Mouse (Mus musculus): ENCODE results near the gene Zfp239.
"Not testable (repeated sequence)": the region's sequence is repeated elsewhere in the genome, so short reads cannot be mapped to it uniquely, and the experiment has no call there.

Gene Zfp239

DNA sequence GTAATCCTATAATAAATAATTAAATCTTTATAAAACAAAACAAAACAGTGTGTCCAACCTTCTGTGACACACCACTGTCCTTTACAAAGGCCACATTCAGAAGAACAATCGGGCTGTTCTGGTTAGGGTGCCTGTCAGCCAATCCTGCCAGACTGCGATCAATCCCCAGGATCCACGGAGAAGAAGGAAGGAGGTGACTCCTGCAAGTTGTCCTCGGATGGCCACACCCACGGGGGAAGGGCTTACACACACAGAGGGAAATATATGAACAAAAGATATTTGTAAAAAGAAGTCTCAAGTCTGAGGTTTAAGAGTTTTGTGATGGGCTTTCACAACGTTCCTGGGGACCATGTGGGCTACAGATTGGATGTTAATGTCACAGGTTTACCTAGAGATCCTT, at the start of gene Zfp239:
Gene Zfp239 (plus strand): TSS at position 253 of the 400 bp plus-strand sequence.
- no peak for DNase-seq (ENCODE audit: low read depth, low spot score)

DNA sequence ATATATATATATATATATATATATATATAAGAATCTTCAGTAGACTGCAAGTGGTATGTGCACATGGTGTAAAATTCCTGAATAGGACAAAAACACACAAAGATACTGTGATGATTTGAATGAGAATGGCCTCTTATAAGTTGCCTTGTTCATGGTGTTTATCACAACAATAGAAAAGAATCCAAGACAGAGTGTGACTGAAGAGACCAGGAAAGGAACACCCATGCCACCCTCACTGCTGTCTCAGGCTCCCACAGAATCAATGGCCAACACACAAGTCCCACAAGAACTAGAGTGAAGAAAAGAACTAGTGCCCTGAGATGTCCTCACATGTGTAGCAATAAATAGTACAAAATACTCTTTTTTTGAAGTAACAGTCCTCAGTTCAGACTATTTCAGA, 47.2 kb upstream of the Zfp239 start:
- DNase-seq (ENCODE audit: low read depth, low spot score) = no peak

DNA sequence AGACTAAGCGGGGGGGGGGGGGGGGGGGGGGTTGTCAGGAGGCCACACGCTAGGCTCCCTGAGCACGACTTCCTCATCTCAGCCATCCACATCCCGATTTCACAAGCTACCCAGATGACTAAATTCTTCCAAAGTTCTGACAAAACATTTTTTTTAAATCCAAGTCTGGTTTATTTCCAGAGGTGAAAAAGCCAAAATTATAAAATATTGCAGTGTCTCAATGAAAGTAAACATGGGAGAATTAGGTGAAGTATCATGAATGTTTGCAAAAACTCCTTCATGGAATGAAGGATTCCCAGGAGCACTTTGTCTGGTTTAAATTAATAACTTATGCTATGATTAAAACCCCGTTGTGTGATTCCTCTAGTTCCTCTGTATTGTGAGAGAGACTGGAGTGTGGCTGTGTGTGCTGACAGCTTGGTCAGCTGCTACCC, 44.8 kb upstream of the Zfp239 start:
- no peak for DNase-seq (ENCODE audit: low read depth, low spot score)

DNA sequence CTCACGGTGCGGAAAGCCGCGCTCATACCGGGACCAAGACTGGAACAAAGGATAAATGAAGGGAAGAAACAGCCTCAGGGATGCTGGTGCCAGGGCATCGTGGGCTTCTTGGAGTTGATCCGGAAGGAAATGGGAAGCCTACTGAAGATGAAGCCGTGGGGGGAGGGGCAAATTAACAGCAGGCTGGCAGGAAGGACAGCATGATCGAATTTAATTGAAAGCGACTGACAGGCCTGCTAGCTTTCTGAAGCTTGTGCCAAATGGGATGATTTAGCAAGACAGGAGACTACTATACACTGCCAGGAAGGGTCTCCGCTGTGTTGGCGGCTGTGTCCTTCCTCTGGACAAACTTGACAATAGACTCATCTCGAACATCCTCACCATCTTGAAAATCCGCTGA, 41.6 kb upstream of the Zfp239 start:
- no peak for DNase-seq (ENCODE audit: low read depth, low spot score)

DNA sequence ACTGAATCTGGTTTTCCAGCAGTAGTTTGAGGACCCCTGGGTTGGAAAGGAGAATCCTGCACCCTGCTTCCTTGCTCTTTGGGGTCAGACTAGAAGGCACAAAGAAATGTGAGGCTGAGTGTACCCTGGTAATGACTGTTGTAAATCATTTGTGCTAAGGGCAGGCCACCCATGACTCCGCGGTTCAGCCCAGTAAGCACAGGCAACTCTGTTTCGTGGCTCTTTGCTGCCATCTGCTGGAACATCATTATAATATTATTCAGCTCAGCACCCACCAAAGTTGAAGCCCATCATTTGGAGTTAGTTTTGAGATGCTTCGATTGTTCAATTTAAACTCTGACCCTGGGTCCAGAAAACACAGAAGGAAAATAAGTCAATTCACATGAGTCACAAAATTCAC, 36.5 kb upstream of the Zfp239 start:
- DNase-seq (ENCODE audit: low read depth, low spot score) = no peak

DNA sequence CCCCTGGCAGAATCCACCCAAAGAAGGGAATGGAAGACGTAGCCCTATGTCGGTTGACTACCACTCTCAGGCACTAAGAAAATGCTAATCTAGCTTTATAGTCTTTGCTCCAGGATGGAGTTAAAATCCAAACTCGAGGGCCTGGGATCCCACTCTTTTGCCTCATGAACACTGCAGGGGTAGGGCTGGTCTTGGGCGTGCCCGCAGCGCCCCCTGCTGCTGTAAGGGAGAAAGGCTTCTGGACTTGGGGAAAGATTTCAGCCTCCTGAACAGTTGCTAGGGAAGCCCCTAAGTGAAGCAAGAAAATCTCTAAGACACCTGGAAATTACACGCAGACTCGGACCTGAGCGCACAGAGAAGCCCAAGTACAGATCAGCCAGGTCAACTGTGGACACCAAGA, 33.6 kb upstream of the Zfp239 start:
- DNase-seq (ENCODE audit: low read depth, low spot score) = no peak

DNA sequence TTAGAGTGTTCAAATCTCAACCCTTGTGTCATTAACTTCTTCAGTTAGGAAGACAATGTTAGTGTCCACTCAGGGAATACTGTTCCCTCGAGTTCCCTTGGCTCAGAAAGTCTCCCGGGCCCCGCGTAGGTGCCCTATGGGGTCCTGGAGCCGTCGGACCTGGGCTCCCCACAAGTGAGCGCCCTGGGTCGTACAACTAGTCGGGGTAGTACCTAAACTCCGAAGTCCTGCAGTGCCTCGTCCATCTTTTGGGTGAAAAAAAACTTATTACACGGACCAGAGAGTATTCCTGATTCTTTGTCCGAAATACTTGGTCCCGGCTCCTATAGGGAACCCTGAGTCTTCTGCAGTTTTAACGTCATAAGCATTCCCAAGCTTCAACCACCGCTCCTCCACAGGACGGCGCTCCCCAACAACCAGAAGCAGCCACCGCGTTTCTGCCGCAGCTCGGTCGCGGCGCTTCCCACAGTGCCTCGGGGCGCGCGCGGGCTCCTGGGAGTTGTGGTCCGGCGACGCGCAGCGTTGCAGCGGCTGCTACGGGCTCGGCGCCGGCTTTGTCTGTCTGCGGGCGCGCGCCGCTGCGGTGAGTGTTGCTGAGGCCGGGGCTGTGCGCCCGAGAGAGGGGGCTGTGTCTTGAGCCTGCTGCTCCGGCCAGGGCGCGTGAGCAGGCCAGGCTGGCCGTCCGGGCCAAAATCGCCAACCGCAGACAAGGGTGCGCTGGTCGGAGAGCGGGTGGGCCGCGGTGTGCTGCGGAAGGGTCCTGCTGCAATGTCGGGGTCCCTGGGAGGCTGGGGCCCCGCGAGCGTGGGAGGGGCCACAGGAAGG, 21.0 kb upstream of the Zfp239 start, which contains the start of gene Zfp637:
Gene Zfp637 (plus strand): TSS at position 495 of the 825 bp plus-strand sequence.
- peak; percentile 90 for DNase-seq (ENCODE audit: low read depth, low spot score)

DNA sequence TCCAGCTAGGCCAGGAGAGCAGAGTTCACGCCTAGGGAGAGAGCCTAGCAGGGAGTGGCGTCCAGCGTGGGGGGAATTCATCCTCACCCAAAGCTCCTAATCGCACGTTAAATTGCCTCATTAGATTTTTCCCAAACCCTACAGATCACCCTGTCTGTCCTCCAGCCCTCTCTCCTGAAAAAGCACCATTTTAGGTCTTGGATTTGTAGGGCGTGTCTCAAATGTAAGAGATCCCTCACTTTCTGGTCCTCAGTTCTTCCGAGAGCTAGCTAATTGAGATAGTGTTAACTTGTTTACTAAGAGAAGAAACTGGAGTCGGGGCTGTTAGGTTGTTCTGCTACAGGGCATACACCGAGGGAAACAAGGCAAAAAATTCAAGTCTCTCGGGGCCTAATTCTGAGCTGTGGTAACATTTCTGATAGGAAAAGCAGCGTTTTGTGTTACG, 20.4 kb upstream of the Zfp239 start:
- DNase-seq (ENCODE audit: low read depth, low spot score) = no peak

DNA sequence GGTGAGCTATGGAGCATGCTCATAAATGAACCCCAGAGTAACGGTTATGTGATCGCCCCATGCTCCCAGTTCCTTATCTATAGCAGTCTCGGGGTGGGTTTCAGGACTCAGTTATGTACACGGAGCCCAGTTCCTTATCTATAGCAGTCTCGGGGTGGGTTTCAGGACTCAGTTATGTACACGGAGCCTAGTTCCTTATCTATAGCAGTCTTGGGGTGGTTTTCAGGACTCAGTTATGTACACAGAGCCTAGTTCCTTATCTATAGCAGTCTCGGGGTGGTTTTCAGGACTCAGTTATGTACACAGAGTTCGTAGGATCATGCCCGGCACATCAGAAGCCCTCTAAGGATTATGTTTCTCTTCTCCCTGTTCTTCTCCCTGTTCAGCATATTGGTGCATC, 17.3 kb upstream of the Zfp239 start:
- no peak for DNase-seq (ENCODE audit: low read depth, low spot score)

DNA sequence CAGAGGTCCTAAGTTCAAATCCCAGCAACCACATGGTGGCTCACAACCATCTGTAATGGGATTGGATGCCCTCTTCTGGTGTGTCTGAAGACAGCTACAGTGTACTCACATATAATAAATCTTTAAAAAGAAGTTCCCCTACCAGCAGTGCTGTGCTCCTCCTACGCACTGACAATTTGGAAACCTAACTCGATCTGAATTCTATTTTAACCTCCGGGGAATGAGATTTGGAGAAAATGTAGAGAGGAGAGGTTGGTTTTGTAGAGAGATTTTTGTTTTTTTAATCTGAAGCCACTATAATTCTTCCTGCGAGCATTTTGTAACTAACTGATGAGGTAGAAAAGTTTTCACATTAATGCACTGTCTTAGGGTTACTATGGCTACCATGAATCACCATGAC, 15.2 kb upstream of the Zfp239 start:
- peak; percentile 82 for DNase-seq (ENCODE audit: low read depth, low spot score)

DNA sequence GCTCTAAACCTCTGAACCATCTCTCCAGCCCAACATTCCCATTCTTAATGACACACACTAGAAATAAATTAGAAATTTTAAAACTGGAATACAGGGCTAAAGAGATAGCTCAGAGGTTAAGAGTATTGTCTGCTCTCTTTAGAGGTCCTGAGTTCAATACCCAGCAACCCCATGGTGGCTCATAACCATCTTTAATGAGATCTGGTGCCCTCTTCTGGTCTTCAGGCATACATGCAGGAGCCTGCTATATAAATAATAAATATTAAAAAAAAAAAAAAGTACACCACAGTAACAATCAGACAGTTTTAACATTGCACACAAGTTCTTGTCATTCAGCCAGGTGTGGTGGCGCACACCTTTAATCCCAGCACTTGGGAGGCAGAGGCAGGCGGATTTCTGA, 14.1 kb upstream of the Zfp239 start:
- DNase-seq (ENCODE audit: low read depth, low spot score) = no peak

DNA sequence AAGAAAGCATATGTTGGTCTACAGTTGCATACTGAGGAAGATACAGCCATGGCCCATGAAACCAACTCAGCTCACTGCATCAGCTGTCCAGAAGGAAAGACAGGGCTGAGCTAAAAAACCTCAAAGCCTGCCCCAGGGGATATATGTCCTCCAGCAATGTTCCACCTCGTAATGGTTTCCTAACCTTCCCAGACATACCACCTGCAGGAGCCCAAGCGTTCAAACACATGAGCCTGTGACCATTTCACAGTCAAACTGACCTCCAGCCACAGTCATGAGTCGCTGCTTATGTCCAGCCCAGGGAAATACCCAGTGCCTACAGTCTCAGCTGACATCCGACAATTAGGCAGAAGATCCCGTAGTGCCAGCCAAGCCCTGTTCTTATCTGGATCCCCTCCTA, 13.3 kb upstream of the Zfp239 start:
- no peak for DNase-seq (ENCODE audit: low read depth, low spot score)

DNA sequence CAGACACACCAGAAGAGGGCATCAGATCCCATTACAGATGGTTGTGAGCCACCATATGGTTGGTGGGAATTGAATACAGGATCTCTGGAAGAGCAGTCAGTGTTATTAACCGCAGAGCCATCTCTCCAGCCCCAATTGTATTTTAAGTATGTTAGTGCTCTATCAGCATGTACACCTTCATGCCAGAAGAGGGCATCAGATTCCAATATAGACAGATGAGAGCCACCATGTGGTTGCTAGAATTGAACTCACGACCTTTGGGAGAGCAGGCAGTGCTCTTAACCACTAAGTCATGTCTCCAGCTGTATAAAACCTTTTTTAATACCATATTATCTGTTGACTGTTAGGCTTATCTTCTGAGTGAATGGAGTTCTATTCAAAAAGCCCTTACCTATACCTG, 10.2 kb upstream of the Zfp239 start:
- no peak for DNase-seq (ENCODE audit: low read depth, low spot score)

DNA sequence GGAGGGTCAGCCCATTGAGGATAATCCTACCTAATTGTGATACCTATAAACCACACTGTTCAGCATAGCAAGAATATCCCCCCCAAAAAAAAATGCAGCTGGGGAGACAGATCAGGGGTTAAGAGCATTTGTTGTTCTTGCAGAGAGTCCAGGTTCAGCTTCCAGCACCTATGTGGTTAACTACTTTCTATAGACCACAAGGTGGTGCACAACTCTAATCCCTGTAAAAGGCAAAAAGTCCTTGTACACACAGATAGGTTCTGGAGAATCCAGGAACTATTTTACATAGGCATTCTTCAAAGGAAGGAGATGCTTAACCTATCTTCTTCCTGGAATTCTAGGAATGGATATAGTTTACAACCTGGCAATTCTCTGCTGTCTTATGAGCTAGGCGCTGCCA, 3.9 kb upstream of the Zfp239 start:
- no peak for DNase-seq (ENCODE audit: low read depth, low spot score)

DNA sequence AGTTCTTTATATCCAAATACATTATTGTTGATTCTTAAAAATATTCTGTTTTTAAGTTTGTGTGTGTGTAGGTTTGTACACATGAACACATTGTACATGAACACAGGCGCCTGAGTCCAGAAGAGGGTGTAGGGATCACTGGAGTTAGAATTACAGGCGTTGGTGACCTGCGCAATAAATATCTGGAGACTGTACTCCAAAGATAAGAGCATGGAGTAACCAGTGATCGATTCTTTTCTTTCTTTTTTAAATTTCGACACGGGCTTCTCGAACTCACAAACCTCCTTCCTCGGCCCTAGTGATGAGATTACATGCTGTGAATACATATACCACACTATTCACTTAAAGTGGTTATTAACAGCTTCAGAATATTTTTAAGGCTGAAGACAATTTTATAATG, 565 bp downstream of the Zfp239 start:
- no peak for DNase-seq (ENCODE audit: low read depth, low spot score)

DNA sequence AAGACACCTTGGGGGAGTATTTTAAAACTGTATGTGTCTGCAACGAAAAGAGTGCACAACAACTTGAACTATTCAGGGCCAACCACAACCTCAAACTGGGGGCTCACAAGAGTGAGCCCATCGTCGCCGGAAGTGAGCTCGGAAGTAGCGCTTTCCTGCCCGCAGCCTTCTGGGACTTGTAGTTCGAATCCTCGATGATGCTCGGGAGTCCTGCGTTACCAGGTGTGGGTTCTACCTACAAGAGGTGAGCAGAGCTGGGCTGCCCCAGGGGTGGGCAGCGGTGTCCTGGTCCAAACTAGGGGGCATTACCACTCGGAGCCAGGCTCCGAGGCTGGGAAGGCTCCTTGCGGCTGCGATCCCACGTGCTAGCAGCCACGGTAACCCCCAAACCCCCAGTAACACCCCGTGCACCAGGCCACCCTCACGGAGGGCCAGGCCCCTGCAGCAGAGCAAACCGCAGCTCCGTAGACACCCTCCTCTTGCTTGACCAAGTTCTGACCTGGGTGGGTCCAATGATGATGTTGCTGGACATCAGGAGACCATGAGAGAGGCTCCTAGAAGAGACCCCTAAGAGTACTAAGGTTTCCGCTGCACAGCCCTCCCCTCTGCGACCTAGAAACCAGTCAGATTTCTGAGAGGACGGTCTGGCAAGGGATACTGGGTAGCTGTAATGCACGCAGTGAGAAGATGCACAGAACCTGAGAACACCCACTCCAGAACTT, 1.2 kb downstream of the Zfp239 start:
- peak; percentile 84 for DNase-seq (ENCODE audit: low read depth, low spot score)

DNA sequence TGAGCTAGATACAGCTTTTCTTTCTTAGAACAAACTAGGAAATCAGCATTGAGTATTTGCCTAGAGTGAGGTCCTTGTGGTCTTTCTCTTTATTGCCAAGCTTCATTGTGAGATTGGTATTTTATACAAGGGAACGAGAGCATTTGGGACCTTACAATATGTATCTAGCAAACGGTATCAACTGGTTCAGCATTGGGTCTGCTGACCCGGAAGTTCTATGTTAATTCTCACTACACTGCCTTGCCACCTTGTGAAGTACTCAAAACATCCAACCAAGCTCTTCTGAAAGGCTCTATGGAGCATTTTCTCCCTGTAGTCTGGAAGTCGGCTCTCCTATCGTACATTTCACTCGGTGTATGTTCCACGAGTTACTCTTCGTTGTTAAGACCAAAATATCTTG, 1.9 kb downstream of the Zfp239 start:
- no peak for DNase-seq (ENCODE audit: low read depth, low spot score)

DNA sequence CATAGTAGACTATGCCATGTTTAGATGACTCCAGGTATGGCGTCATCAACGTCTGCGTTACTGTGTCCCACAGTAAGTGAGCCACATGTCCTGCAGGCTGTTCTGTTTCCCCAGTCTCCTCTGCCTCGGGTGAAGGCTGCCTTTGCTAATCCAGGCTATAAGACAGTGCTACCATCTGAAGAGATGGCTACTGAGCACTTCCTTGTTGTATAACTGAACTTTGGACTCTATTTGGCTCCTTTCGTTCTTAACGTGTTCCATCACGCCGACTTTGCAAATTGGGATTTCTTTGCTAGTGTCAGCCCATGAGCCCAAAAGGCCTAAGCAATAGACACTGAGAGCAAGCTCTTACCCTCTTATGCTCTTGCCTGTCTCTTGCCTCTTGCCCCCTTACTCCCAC, 6.3 kb downstream of the Zfp239 start:
- DNase-seq (ENCODE audit: low read depth, low spot score) = no peak

DNA sequence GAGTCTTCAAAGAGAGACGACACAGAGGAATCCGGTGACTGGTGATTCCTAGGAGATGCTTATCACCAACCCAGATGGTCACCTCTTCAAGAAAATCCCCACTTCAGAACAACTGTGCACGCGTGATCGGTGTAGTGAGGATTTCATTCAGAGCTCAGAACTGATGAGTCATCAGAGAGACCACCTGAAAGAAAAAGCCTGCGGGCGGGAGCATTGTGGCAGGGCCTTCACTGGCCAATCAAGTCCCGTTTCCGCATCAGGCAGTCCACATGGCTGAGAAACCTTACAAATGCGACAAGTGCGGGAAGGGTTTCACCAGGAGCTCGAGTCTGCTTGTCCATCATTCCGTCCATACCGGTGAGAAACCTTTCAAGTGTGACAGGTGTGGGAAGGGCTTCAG, 9.1 kb downstream of the Zfp239 start:
- no peak for DNase-seq (ENCODE audit: low read depth, low spot score)

DNA sequence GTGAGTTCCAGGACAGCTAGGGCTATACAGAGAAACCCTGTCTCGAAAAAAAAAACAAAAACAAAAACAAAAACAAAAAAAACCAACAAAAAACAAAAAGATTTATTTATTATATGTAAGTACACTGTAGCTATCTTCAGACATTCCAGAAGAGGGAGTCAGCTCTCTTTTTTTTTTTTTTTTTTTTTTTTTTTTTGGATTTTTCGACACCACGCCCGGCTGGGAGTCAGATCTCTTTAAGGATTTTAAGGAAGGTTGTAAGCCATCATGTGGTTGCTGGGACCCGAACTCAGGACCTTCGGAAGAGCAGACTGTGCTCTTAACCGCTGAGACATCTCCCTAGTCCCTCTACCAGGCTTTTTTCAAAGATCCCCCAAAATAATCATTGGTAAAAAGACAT, 11.6 kb downstream of the Zfp239 start:
- not testable (repeated sequence) for DNase-seq (ENCODE audit: low read depth, low spot score)

DNA sequence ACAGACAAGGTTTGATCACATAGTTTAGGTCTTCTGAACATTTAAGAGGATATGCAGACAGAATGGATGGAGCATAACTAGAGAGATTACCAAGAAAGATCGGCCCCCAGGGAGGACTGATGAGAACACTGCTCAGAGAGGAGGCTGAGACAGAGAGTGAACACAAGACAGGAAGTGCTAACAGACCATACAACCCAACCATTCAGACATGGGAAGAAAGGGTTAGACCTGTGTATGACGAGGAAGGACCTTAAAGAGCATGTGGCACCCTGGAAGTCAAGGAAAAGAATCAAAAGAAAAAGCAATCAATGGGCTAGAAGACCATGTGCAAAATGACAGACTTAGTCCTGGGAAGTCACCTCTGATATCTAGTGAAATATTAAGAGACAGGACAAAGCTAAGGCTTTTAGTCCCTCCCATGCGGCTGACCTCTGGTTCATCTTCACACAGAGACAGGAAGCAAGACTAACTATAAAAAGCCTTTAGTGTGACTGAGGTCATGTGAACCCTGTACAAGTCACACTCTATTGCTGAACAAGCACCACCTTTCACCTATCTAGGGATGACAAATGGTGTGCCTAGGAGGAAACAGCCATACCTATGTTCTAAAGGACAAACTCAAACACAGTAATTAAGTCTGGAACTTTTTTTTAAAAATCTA, 12.9 kb downstream of the Zfp239 start:
- no peak for DNase-seq (ENCODE audit: low read depth, low spot score)

DNA sequence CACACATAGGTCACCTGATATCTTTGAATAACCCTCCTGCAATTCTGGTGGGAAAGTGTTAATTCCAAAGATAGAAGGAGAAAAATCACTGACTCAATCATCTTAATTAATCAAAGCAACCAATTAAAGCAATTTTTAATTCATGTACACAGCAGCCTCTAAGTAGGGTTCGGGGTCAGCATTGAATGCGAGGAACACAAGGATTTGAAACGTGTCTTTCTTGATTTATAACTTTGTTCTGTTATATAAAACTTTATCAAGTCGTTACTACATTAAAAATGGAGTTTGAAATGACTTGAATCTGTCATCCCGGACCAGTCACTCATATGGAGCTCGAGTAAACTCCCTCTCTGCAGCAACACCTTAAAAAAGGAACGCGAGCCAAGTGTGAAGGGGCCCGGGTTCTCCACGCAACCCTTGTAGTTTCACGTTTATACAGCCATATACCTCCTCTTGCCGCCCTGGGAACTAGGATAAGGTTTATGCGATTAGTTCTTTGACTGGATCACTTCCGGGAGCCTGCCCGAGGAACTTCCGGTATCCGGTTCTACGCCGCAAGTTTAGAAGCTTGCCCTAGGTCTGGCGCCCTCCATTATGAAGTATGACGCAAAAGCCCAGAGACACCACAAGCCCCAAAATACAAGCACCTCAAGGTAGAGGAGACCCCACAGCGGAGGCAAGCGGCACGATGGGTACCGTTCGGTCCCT, 17.0 kb downstream of the Zfp239 start:
- DNase-seq (ENCODE audit: low read depth, low spot score) = peak; percentile 96

Measured in telencephalon, adult 2 months (tissue).